Mouse (Mus musculus) testis, adult 2 months (tissue): ENCODE results near the gene Pfkfb2.

ENCODE experiments used
- CTCF ChIP-seq: fragments of 200-500 bp; IDR thresholded peaks from 2 replicates; pipeline ENCODE4 v1.5.1; 2012; ENCODE audit warnings: low read depth, mild to moderate bottlenecking, inconsistent platforms, low read length, moderate library complexity; ENCODE audit not compliant: control insufficient read depth, insufficient read depth, insufficient replicate concordance
- POLR2A ChIP-seq: fragments of 200-500 bp; IDR thresholded peaks from 2 replicates; pipeline ENCODE4 v1.6.1; 2012; ENCODE audit warnings: low read depth, mild to moderate bottlenecking, inconsistent platforms, low read length, moderate library complexity; ENCODE audit not compliant: control insufficient read depth

DNA sequence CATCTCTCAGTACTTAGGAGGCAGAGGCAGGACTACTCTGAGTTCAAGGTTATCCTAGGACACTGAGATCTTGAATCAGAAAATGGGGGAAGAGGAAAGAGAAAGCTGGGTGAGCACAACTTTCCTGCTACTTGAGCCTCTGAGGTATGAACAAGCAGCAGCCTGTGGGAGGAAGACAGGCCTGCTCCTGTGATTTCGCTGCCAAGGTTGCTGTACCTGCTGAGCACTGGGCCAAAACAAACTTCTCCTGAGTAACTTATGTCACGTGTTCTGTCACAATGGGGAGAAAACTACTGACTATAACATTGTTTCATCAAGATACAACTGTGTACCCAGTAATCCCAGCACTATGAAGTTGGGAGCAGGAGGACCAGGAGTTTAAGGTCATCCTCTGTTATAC, 25.4 kb downstream of the Pfkfb2 start:
- TF ChIP-seq CTCF (no peak), POLR2A (no peak)
